20 mouse cellular contexts compared by ENCODE assay signal in genomic region chr9:73242521-73243308, GRCm38 (mm10).
DNase-seq lines count a peak whose midpoint lies in the region; ATAC-seq and TF ChIP-seq lines count a peak whose summit lies in the region.
"Had no signal": no experiment of that assay in that cellular context is flagged by ENCODE, and none has a peak within 500 bp of the region (broad histone marks: within the 10 kb centered on the region; RNA-seq: fewer than 3 reads in every experiment).

No protein-coding gene starts in this region.

- H3K27me3 ChIP-seq in hindbrain, embryonic 12.5 days: no peaks in the 10 kb centered on the region
- H3K27me3 ChIP-seq in hindbrain, embryonic 11.5 days (ENCODE audit: control insufficient read depth, insufficient read depth, low read length): no peaks in the 10 kb centered on the region
- H3K27me3 ChIP-seq in kidney, postnatal 0 days (ENCODE audit: insufficient read depth, low read length): no peaks in the 10 kb centered on the region
- H3K27me3 ChIP-seq: forebrain, embryonic 12.5 days; heart, embryonic 13.5 days; neural tube, embryonic 13.5 days had no signal

- TF ChIP-seq CTCF in kidney, postnatal 0 days (IDR thresholded peaks at IDR 0.05; ENCODE audit: low read depth): no peak

- WGBS in hindbrain, embryonic 12.5 days: 61% methylated on average over 4 of the region's 4 CpGs
- WGBS in hindbrain, embryonic 11.5 days: 69% methylated on average over 4 of the region's 4 CpGs
- 35% methylated on average over 4 of the region's 4 CpGs for WGBS in kidney, postnatal 0 days

- DNase-seq in cerebellum, adult 11-12 months: no peak
- no peak for DNase-seq in hindbrain, embryonic 11.5 days (ENCODE audit: low spot score)
- peak; percentile 24 for DNase-seq in kidney, postnatal 0 days (ENCODE audit: low spot score)
- DNase-seq in kidney, postnatal 10 days: no peak
- peak; percentile 72 for DNase-seq in retina, embryonic 14.5 days (ENCODE audit: low spot score)
- DNase-seq in testis, postnatal 10 days (ENCODE audit: low spot score): no peak
- DNase-seq: adrenal gland, adult 2 months; cerebellum, postnatal 25 days; kidney, postnatal 14 days; left cerebral cortex, postnatal 4 days; liver; lung, postnatal 10 days; right cerebral cortex, postnatal 14 days; spleen, adult 18-20 months; thymus, adult 18-20 months had no signal

- H3K4me2 ChIP-seq in hindbrain, embryonic 12.5 days (replicated peaks): no peak overlapping the region
- H3K4me2 ChIP-seq in hindbrain, embryonic 11.5 days (replicated peaks; ENCODE audit: low read depth, low read length): no peak overlapping the region
- no peak overlapping the region for H3K4me2 ChIP-seq in kidney, postnatal 0 days (ENCODE audit: low read length)
- H3K4me2 ChIP-seq: forebrain, embryonic 12.5 days; heart, embryonic 13.5 days; neural tube, embryonic 13.5 days had no signal

- H3K9ac ChIP-seq in hindbrain, embryonic 12.5 days: no peak overlapping the region
- H3K9ac ChIP-seq in hindbrain, embryonic 11.5 days (ENCODE audit: low read depth, low read length): no peak overlapping the region
- no peak overlapping the region for H3K9ac ChIP-seq in kidney, postnatal 0 days (ENCODE audit: low read depth, low read length)
- H3K9ac ChIP-seq: forebrain, embryonic 12.5 days; heart, embryonic 13.5 days; neural tube, embryonic 13.5 days had no signal

- H3K36me3 ChIP-seq in hindbrain, embryonic 12.5 days: no peaks in the 10 kb centered on the region
- no peaks in the 10 kb centered on the region for H3K36me3 ChIP-seq in hindbrain, embryonic 11.5 days (ENCODE audit: control insufficient read depth, insufficient read depth, low read length)
- H3K36me3 ChIP-seq in kidney, postnatal 0 days (ENCODE audit: insufficient read depth, low read length): no peaks in the 10 kb centered on the region
- H3K36me3 ChIP-seq: forebrain, embryonic 12.5 days; heart, embryonic 13.5 days; neural tube, embryonic 13.5 days had no signal

- 0 out of 2 replicates have a peak, but pooled peaks have one; percentile 20 for ATAC-seq in cerebellum, adult (ENCODE audit: insufficient number of reproducible peaks, low FRiP score, low TSS enrichment)
- ATAC-seq in hindbrain, embryonic 12.5 days (ENCODE audit: low FRiP score): 0 out of 2 replicates have a peak, but pooled peaks have one; percentile 43
- no peak for ATAC-seq in hindbrain, embryonic 11.5 days (ENCODE audit: low FRiP score)
- ATAC-seq in kidney, postnatal 0 days (replicated peaks; ENCODE audit: low FRiP score, low read depth): peak; percentile 43; the same call in 1 of the 2 replicates

- H3K27ac ChIP-seq in hindbrain, embryonic 12.5 days: no peak overlapping the region
- H3K27ac ChIP-seq in hindbrain, embryonic 11.5 days (ENCODE audit: low read depth, low read length): no peak overlapping the region
- H3K27ac ChIP-seq in kidney, postnatal 0 days: no peak overlapping the region
- H3K27ac ChIP-seq: forebrain, embryonic 12.5 days; heart, embryonic 13.5 days; neural tube, embryonic 13.5 days had no signal

- H3K4me1 ChIP-seq in hindbrain, embryonic 12.5 days: peaks cover 2% of the 10 kb centered on the region; the same call in 1 of the 2 replicates
- H3K4me1 ChIP-seq in hindbrain, embryonic 11.5 days (replicated peaks; ENCODE audit: control insufficient read depth, insufficient read depth, low read length): no peaks in the 10 kb centered on the region
- no peaks in the 10 kb centered on the region for H3K4me1 ChIP-seq in kidney, postnatal 0 days (replicated peaks; ENCODE audit: insufficient read depth, low read length)
- H3K4me1 ChIP-seq: forebrain, embryonic 12.5 days; neural tube, embryonic 13.5 days had no signal

- H3K9me3 ChIP-seq in hindbrain, embryonic 12.5 days (replicated peaks): no peaks in the 10 kb centered on the region
- no peaks in the 10 kb centered on the region for H3K9me3 ChIP-seq in hindbrain, embryonic 11.5 days (ENCODE audit: control insufficient read depth, low read length)
- no peaks in the 10 kb centered on the region for H3K9me3 ChIP-seq in kidney, postnatal 0 days (replicated peaks; ENCODE audit: low read length)
- H3K9me3 ChIP-seq: forebrain, embryonic 12.5 days; heart, embryonic 13.5 days; neural tube, embryonic 13.5 days had no signal

- no peak overlapping the region for H3K4me3 ChIP-seq in hindbrain, embryonic 12.5 days
- H3K4me3 ChIP-seq in hindbrain, embryonic 11.5 days (ENCODE audit: low read depth, low read length): no peak overlapping the region
- H3K4me3 ChIP-seq in kidney, postnatal 0 days (replicated peaks; ENCODE audit: low read depth, low read length): no peak overlapping the region
- H3K4me3 ChIP-seq: forebrain, embryonic 12.5 days; heart, embryonic 13.5 days; neural tube, embryonic 13.5 days had no signal

Comparison
In these comparisons a context has a peak if more than half of its experiments do, and no peak if none do; other contexts are left out.
1. DNase-seq: peak in kidney, postnatal 0 days (single experiment) and retina, embryonic 14.5 days (single experiment); none in cerebellum, adult 11-12 months (single experiment), hindbrain, embryonic 11.5 days (single experiment), kidney, postnatal 10 days (single experiment) and testis, postnatal 10 days (single experiment).